In genomic region chr2:6046796-6047195, GRCm38 (mm10) we compare ENCODE assay signal across 30 mouse cellular contexts.
"Had no signal": no experiment of that assay in that cellular context is flagged by ENCODE, and none has a peak within 500 bp of the region (broad histone marks: within the 10 kb centered on the region; RNA-seq: fewer than 3 reads in every experiment).

No protein-coding gene starts in this region.

- DNase-seq: left cerebral cortex, postnatal 4 days; liver; liver, embryonic 13.5 days; liver, postnatal 0 days; lung, adult 18-20 months; lung, adult 2 months; lung, embryonic 14.5 days; lung, postnatal 10 days; lung, postnatal 14 days; lung, postnatal 36 days; lung, postnatal 4 days; midbrain, embryonic 14.5 days had no signal

- H3K4me3 ChIP-seq: limb, embryonic 10.5 days; limb, embryonic 12.5 days; limb, embryonic 13.5 days; limb, embryonic 15.5 days; liver, embryonic 12.5 days; liver, embryonic 13.5 days; liver, embryonic 15.5 days; lung, embryonic 15.5 days; midbrain, embryonic 10.5 days; midbrain, embryonic 12.5 days; midbrain, embryonic 13.5 days; myocyte; neural tube, embryonic 12.5 days had no signal

- H3K27me3 ChIP-seq: limb, embryonic 12.5 days; limb, embryonic 13.5 days; limb, embryonic 15.5 days; liver, embryonic 12.5 days; liver, embryonic 13.5 days; liver, embryonic 15.5 days; lung, embryonic 15.5 days; megakaryocyte, embryonic 14.5 days; midbrain, embryonic 12.5 days; midbrain, embryonic 13.5 days; neural tube, embryonic 12.5 days had no signal

- H3K4me1 ChIP-seq: limb, embryonic 10.5 days; limb, embryonic 12.5 days; limb, embryonic 13.5 days; limb, embryonic 15.5 days; midbrain, embryonic 10.5 days; midbrain, embryonic 12.5 days; midbrain, embryonic 13.5 days; neural tube, embryonic 12.5 days had no signal

- ATAC-seq: liver, embryonic 12.5 days; liver, postnatal 0 days; lung, postnatal 0 days; midbrain, embryonic 13.5 days; midbrain, embryonic 16.5 days had no signal

- H3K4me2 ChIP-seq: limb, embryonic 12.5 days; limb, embryonic 13.5 days; limb, embryonic 15.5 days; liver, embryonic 11.5 days; liver, embryonic 12.5 days; liver, embryonic 13.5 days; liver, embryonic 15.5 days; lung, embryonic 14.5 days; lung, embryonic 15.5 days; midbrain, embryonic 12.5 days; midbrain, embryonic 13.5 days; neural tube, embryonic 12.5 days had no signal

- H3K27ac ChIP-seq: limb, embryonic 10.5 days; limb, embryonic 12.5 days; limb, embryonic 13.5 days; limb, embryonic 15.5 days; liver, embryonic 12.5 days; liver, embryonic 13.5 days; liver, embryonic 14.5 days; liver, embryonic 15.5 days; lung, embryonic 15.5 days; macrophage; midbrain, embryonic 10.5 days; midbrain, embryonic 12.5 days; midbrain, embryonic 13.5 days; neural tube, embryonic 12.5 days had no signal

- H3K9ac ChIP-seq: limb, embryonic 12.5 days; limb, embryonic 13.5 days; limb, embryonic 15.5 days; liver, embryonic 12.5 days; liver, embryonic 13.5 days; liver, embryonic 14.5 days; liver, embryonic 15.5 days; liver, postnatal 0 days; lung, embryonic 14.5 days; lung, embryonic 15.5 days; midbrain, embryonic 12.5 days; midbrain, embryonic 13.5 days; neural tube, embryonic 12.5 days had no signal

- H3K9me3 ChIP-seq: limb, embryonic 10.5 days; limb, embryonic 12.5 days; limb, embryonic 13.5 days; limb, embryonic 15.5 days; liver, embryonic 12.5 days; liver, embryonic 13.5 days; liver, embryonic 15.5 days; lung, embryonic 15.5 days; megakaryocyte, embryonic 14.5 days; midbrain, embryonic 10.5 days; midbrain, embryonic 12.5 days; midbrain, embryonic 13.5 days; neural tube, embryonic 12.5 days had no signal
